Comparison of ENCODE assay signal across 12 mouse cellular contexts in genomic region chr13:41097324-41098058, GRCm38 (mm10). TPM values are rescaled to one million over a fixed set of nuclear protein-coding genes. Genes with fewer than 3 reads are reported as not detected.
DNase-seq lines count a peak whose midpoint lies in the region; ATAC-seq and TF ChIP-seq lines count a peak whose summit lies in the region.
"Had no signal": no experiment of that assay in that cellular context is flagged by ENCODE, and none has a peak within 500 bp of the region (broad histone marks: within the 10 kb centered on the region; RNA-seq: fewer than 3 reads in every experiment).

No protein-coding gene starts in this region.

- H3K9me3 ChIP-seq in stomach, embryonic 16.5 days (replicated peaks; ENCODE audit: control insufficient read depth, low read length) = no peaks in the 10 kb centered on the region
- H3K9me3 ChIP-seq in stomach, postnatal 0 days (ENCODE audit: control insufficient read depth, low read length) = no peaks in the 10 kb centered on the region
- H3K9me3 ChIP-seq: G1E; neural tube, embryonic 13.5 days had no signal

- WGBS in stomach, embryonic 16.5 days = 46% methylated on average over 16 of the region's 16 CpGs
- 53% methylated on average over 16 of the region's 16 CpGs for WGBS in stomach, postnatal 0 days

- H3K4me2 ChIP-seq in stomach, embryonic 16.5 days (ENCODE audit: low read depth, low read length) = 0 out of 2 replicates have a peak overlapping the region, but pooled peaks have one; percentile 1
- no peak overlapping the region for H3K4me2 ChIP-seq in stomach, postnatal 0 days (replicated peaks; ENCODE audit: low read depth)
- H3K4me2 ChIP-seq: neural tube, embryonic 13.5 days had no signal

- no peak for TF ChIP-seq EP300 in stomach, postnatal 0 days (optimal IDR thresholded peaks at IDR 0.05)

- no peaks in the 10 kb centered on the region for H3K27me3 ChIP-seq in stomach, embryonic 16.5 days (ENCODE audit: control insufficient read depth, insufficient read depth, low read length)
- no peaks in the 10 kb centered on the region for H3K27me3 ChIP-seq in stomach, postnatal 0 days (ENCODE audit: control insufficient read depth, insufficient read depth, low read length)
- H3K27me3 ChIP-seq: neural tube, embryonic 13.5 days had no signal

- no peak overlapping the region for H3K27ac ChIP-seq in stomach, embryonic 16.5 days (ENCODE audit: low read length)
- no peak overlapping the region for H3K27ac ChIP-seq in stomach, postnatal 0 days (replicated peaks)
- H3K27ac ChIP-seq: neural tube, embryonic 13.5 days had no signal

- H3K4me3 ChIP-seq in stomach, embryonic 16.5 days (replicated peaks; ENCODE audit: low read length) = no peak overlapping the region
- no peak overlapping the region for H3K4me3 ChIP-seq in stomach, postnatal 0 days (ENCODE audit: low read depth, low read length)
- H3K4me3 ChIP-seq: neural tube, embryonic 13.5 days had no signal

- no peak for DNase-seq in stomach, postnatal 0 days (ENCODE audit: low spot score)
- peak; percentile 36 for DNase-seq in heart, postnatal 4 days
- peak; percentile 44 to 56 for DNase-seq in monocyte, adult 2 months (ENCODE audit: low read depth in 1 of 2, low spot score in 2 of 2)
- DNase-seq in cerebellum, postnatal 36 days = no peak
- no peak for DNase-seq in left cerebral cortex, postnatal 10 days (ENCODE audit: extremely low spot score in 1 of 2, low spot score in 2 of 2)
- no peak for DNase-seq in right cerebral cortex, postnatal 10 days (ENCODE audit: low spot score in 2 of 2)
- no peak for DNase-seq in gastrocnemius, postnatal 36 days

- no peak for ATAC-seq in stomach, embryonic 16.5 days (ENCODE audit: insufficient read depth, low FRiP score)
- ATAC-seq in stomach, postnatal 0 days (ENCODE audit: low FRiP score, low TSS enrichment) = no peak

- intact Hi-C loops in left cerebral cortex, postnatal 10 days (cut with DNase I) = no loop called here
- intact Hi-C loops in gastrocnemius, postnatal 36 days (cut with DNase I) = no loop called here

- H3K9ac ChIP-seq in stomach, embryonic 16.5 days (ENCODE audit: low read length) = no peak overlapping the region
- no peak overlapping the region for H3K9ac ChIP-seq in stomach, postnatal 0 days (ENCODE audit: low read length)
- H3K9ac ChIP-seq: neural tube, embryonic 13.5 days had no signal

- no peak for TF ChIP-seq CTCF in stomach, postnatal 0 days (IDR thresholded peaks at IDR 0.05; ENCODE audit: low read depth)

- H3K4me1 ChIP-seq in stomach, embryonic 16.5 days (ENCODE audit: control insufficient read depth, insufficient read depth, low read length) = no peaks in the 10 kb centered on the region
- H3K4me1 ChIP-seq in stomach, postnatal 0 days (replicated peaks; ENCODE audit: control insufficient read depth, insufficient read depth) = no peaks in the 10 kb centered on the region
- H3K4me1 ChIP-seq: neural tube, embryonic 13.5 days had no signal

- no peaks in the 10 kb centered on the region for H3K36me3 ChIP-seq in stomach, embryonic 16.5 days (ENCODE audit: control insufficient read depth, insufficient read depth, low read length)
- no peaks in the 10 kb centered on the region for H3K36me3 ChIP-seq in stomach, postnatal 0 days (ENCODE audit: control insufficient read depth, insufficient read depth, low read length)
- H3K36me3 ChIP-seq: G1E; neural tube, embryonic 13.5 days had no signal

RNA-seq across cellular contexts. Expression of gene Gcm2, which starts 13.3 kb away (rescaled TPM):
- polyA plus RNA-seq in stomach, embryonic 16.5 days (2015; fragmentation: Nextera tagmentation; extraction: Ambion mirVana) = not detected in 2 replicates
- not detected in 2 replicates for polyA plus RNA-seq in stomach, postnatal 0 days (2015; fragmentation: Nextera tagmentation; extraction: Ambion mirVana)
- not detected for total RNA-seq in heart, postnatal 4 days (2021)
- not detected for total RNA-seq in left cerebral cortex, postnatal 10 days (2021)
- total RNA-seq in gastrocnemius, postnatal 36 days (2021) = not detected
- total RNA-seq: G1E; gastrocnemius, adult 18-20 months; left cerebral cortex, adult 8-10 months had no signal
- polyA plus RNA-seq: G1E; neural tube, embryonic 13.5 days had no signal

RNA-seq across cellular contexts. Expression of gene Sycp2l, which starts 16.6 kb away (rescaled TPM):
- polyA plus RNA-seq in stomach, embryonic 16.5 days (2015; fragmentation: Nextera tagmentation; extraction: Ambion mirVana) = 0.31 and 0.32 TPM in 2 replicates
- polyA plus RNA-seq in stomach, postnatal 0 days (2015; fragmentation: Nextera tagmentation; extraction: Ambion mirVana) = 0.11 and 0.23 TPM in 2 replicates
- total RNA-seq in heart, postnatal 4 days (2021) = not detected
- total RNA-seq in left cerebral cortex, postnatal 10 days (2021) = under 1 TPM in 1 of 2 experiments, not detected in 1; 0.49 TPM
- total RNA-seq in gastrocnemius, postnatal 36 days (2021) = not detected
- total RNA-seq: G1E; gastrocnemius, adult 18-20 months had no signal
- polyA plus RNA-seq: G1E; neural tube, embryonic 13.5 days had no signal

RNA-seq across cellular contexts. Expression of gene Mak, which starts 18.0 kb away (rescaled TPM):
- 0.35 and 0.49 TPM in 2 replicates for polyA plus RNA-seq in stomach, embryonic 16.5 days (2015; fragmentation: Nextera tagmentation; extraction: Ambion mirVana)
- 0.23 and 0.24 TPM in 2 replicates for polyA plus RNA-seq in stomach, postnatal 0 days (2015; fragmentation: Nextera tagmentation; extraction: Ambion mirVana)
- not detected for total RNA-seq in heart, postnatal 4 days (2021)
- total RNA-seq in left cerebral cortex, postnatal 10 days (2021) = 1 to 10 TPM; 1.2 to 2.1 TPM
- not detected for total RNA-seq in gastrocnemius, postnatal 36 days (2021)
- total RNA-seq: gastrocnemius, adult 18-20 months had no signal
- polyA plus RNA-seq: G1E had no signal

Comparison
In these comparisons a context has a peak if more than half of its experiments do, and no peak if none do; other contexts are left out.
1. DNase-seq: peak in heart, postnatal 4 days (single experiment) and monocyte, adult 2 months (2 of 2); none in stomach, postnatal 0 days (single experiment), cerebellum, postnatal 36 days (0 of 2), left cerebral cortex, postnatal 10 days (0 of 2), right cerebral cortex, postnatal 10 days (0 of 2) and gastrocnemius, postnatal 36 days (0 of 2).